Mouse (Mus musculus): ENCODE measurements at regions not wholly inside any gene's neighbourhood (a gene's known extent, or its start where the extent isn't known, plus 50 kb on each side); places are given as distances from the start of the nearest gene placed in this dataset.

DNA sequence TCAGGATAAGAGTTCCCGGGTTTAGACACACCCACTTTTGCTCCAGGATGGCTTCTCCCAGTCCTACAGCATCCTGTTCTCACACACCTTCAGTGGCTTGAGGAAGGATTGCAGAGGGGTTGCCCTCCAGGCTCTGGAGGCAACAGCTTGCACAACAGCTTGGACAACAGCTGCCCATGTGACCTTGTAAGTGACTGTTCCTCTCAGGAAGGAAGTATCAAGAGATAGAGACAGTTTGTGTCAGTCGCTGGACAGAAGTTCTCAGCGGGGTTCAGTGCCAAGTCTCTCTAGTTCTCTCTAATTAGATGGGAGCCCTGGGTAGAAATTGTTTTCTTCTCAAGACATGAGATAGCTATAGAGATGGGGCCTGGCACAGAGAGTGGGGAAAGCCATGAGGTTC is 252.9 kb upstream of the Tle3 start:
- Histone ChIP-seq H3K27ac (ENCODE audit: insufficient read depth, low read length) (no peak overlapping the region), H3K4me1 (ENCODE audit: control insufficient read depth, insufficient read depth, low read length) (no peaks in the 10 kb centered on the region), H3K4me3 (replicated peaks; ENCODE audit: insufficient read depth, low read depth, low read length) (no peak overlapping the region), H3K27me3 (ENCODE audit: control insufficient read depth, insufficient read depth, low read length) (no peaks in the 10 kb centered on the region)
- WGBS: 72% methylated on average over 3 of the region's 3 CpGs
- no peak for DNase-seq
- TF ChIP-seq POLR2A (IDR thresholded peaks at IDR 0.05; ENCODE audit: borderline replicate concordance, insufficient read depth, low read length) (no peak), CTCF (IDR thresholded peaks at IDR 0.05; ENCODE audit: borderline replicate concordance, insufficient read depth, low read depth, low read length) (no peak)

DNA sequence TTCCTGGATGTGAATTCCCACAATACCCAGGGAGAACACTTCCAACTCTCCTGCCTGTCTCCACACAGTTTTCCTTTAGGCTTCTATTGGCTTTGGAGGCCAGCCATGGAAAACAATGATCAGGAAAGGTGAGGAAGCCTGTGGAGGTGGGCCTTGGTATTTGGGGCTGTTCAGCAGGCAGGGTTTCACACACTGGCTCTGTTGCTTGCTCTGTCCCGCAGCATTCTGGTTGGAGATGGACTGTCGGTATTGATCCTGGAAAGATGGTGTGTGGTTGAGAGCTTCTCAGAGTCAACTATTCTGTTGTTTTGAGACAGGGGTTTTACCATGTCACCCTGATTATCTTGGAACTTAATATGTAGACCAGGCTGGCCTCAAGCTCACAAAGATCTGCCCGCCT is 251.6 kb upstream of the Tle3 start:
- no peak overlapping the region for H3K27ac ChIP-seq (ENCODE audit: insufficient read depth, low read length)
- H3K4me1 ChIP-seq (ENCODE audit: control insufficient read depth, insufficient read depth, low read length): no peaks in the 10 kb centered on the region
- DNase-seq: no peak
- TF ChIP-seq POLR2A (IDR thresholded peaks at IDR 0.05; ENCODE audit: borderline replicate concordance, insufficient read depth, low read length): no peak
- TF ChIP-seq CTCF (IDR thresholded peaks at IDR 0.05; ENCODE audit: borderline replicate concordance, insufficient read depth, low read depth, low read length): no peak
- no peak overlapping the region for H3K4me3 ChIP-seq (replicated peaks; ENCODE audit: insufficient read depth, low read depth, low read length)
- 97% methylated on average over 3 of the region's 3 CpGs for WGBS
- no peaks in the 10 kb centered on the region for H3K27me3 ChIP-seq (ENCODE audit: control insufficient read depth, insufficient read depth, low read length)

- Histone ChIP-seq H3K27me3 (ENCODE audit: control insufficient read depth, insufficient read depth, low read length) (no peaks in the 10 kb centered on the region), H3K27ac (ENCODE audit: insufficient read depth, low read length) (no peak overlapping the region), H3K4me3 (replicated peaks; ENCODE audit: insufficient read depth, low read depth, low read length) (no peak overlapping the region), H3K4me1 (ENCODE audit: control insufficient read depth, insufficient read depth, low read length) (no peaks in the 10 kb centered on the region)
- TF ChIP-seq CTCF (IDR thresholded peaks at IDR 0.05; ENCODE audit: borderline replicate concordance, insufficient read depth, low read depth, low read length): no peak
- no peak for TF ChIP-seq POLR2A (IDR thresholded peaks at IDR 0.05; ENCODE audit: borderline replicate concordance, insufficient read depth, low read length)
- no peak for DNase-seq
- WGBS: 74% methylated on average over 10 of the region's 10 CpGs
Measured at GRCm38 (mm10) chr9:61120931-61121391, 251.2 kb upstream of the Tle3 start.

DNA sequence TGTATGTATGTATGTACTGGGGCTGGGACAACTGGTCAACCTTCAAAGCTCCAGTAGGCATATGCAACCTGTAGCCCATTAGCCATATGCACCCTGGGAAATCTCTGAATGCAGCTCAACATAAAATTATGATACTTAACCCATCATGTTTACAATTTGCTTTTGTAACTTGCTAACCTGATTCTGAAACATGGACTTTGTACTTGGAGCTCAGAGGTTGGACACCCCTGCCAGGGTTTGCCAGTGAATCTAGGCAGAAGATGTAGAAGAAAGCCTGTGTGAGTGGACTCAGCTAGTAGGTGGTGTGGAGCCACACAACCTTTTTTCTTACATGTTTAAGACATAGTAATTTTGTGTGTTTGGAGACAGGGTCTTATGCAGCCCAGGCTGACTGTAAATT is 248.7 kb upstream of the Tle3 start:
- no peak overlapping the region for H3K27ac ChIP-seq (ENCODE audit: insufficient read depth, low read length)
- no peak overlapping the region for H3K4me3 ChIP-seq (replicated peaks; ENCODE audit: insufficient read depth, low read depth, low read length)
- no peaks in the 10 kb centered on the region for H3K27me3 ChIP-seq (ENCODE audit: control insufficient read depth, insufficient read depth, low read length)
- TF ChIP-seq POLR2A (IDR thresholded peaks at IDR 0.05; ENCODE audit: borderline replicate concordance, insufficient read depth, low read length) (no peak), CTCF (IDR thresholded peaks at IDR 0.05; ENCODE audit: borderline replicate concordance, insufficient read depth, low read depth, low read length) (no peak)
- no peak for DNase-seq
- H3K4me1 ChIP-seq (ENCODE audit: control insufficient read depth, insufficient read depth, low read length): no peaks in the 10 kb centered on the region; the same call in 1 of the 2 replicates

GRCm38 (mm10) chr9:61125769-61126168 is 246.4 kb upstream of the Tle3 start:
- no peaks in the 10 kb centered on the region for H3K27me3 ChIP-seq (ENCODE audit: control insufficient read depth, insufficient read depth, low read length)
- DNase-seq: no peak
- TF ChIP-seq CTCF (IDR thresholded peaks at IDR 0.05; ENCODE audit: borderline replicate concordance, insufficient read depth, low read depth, low read length): no peak
- H3K4me3 ChIP-seq (replicated peaks; ENCODE audit: insufficient read depth, low read depth, low read length): no peak overlapping the region
- no peak overlapping the region for H3K27ac ChIP-seq (ENCODE audit: insufficient read depth, low read length)
- 53% methylated on average over 7 of the region's 7 CpGs for WGBS
- H3K4me1 ChIP-seq (ENCODE audit: control insufficient read depth, insufficient read depth, low read length): no peaks in the 10 kb centered on the region; the same call in 1 of the 2 replicates

- no peak for DNase-seq
- 80% methylated on average over 2 of the region's 2 CpGs for WGBS
Measured at GRCm38 (mm10) chr9:61128077-61128476, 244.1 kb upstream of the Tle3 start.

DNA sequence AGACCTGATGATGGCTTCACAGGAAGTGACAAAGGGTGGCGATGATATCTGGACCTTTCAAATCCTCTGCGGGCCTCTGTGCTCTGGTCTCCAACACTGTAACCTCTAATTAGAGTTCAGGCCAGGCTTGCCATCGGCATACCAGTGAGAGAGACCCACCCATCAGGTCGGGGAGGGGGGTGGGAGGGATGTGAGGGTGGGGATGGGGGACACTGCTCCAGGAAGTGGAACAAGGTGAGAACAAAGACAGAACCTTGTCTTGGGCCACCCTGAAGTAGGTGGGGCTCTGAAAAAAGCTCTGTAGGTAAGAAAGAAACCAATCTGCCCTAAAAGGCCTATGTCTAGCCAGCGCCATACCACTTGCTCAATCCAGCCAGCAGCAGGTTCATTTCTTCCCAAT is 243.0 kb upstream of the Tle3 start:
- no peak for TF ChIP-seq POLR2A (IDR thresholded peaks at IDR 0.05; ENCODE audit: borderline replicate concordance, insufficient read depth, low read length)
- no peak for TF ChIP-seq CTCF (IDR thresholded peaks at IDR 0.05; ENCODE audit: borderline replicate concordance, insufficient read depth, low read depth, low read length)
- WGBS: 88% methylated on average over 5 of the region's 5 CpGs

More at GRCm38 (mm10) chr9:61128077-61128476, 244.1 kb upstream of the Tle3 start:
- no peak overlapping the region for H3K4me3 ChIP-seq (replicated peaks; ENCODE audit: insufficient read depth, low read depth, low read length)
- TF ChIP-seq CTCF (IDR thresholded peaks at IDR 0.05; ENCODE audit: borderline replicate concordance, insufficient read depth, low read depth, low read length): no peak
- H3K27ac ChIP-seq (ENCODE audit: insufficient read depth, low read length): no peak overlapping the region
- H3K4me1 ChIP-seq (ENCODE audit: control insufficient read depth, insufficient read depth, low read length): no peaks in the 10 kb centered on the region; the same call in 1 of the 2 replicates
- H3K27me3 ChIP-seq (ENCODE audit: control insufficient read depth, insufficient read depth, low read length): no peaks in the 10 kb centered on the region

GRCm38 (mm10) chr9:61130877-61131276 is 241.3 kb upstream of the Tle3 start:
- no peaks in the 10 kb centered on the region for H3K27me3 ChIP-seq (ENCODE audit: control insufficient read depth, insufficient read depth, low read length)
- 94% methylated on average over 4 of the region's 4 CpGs for WGBS
- TF ChIP-seq POLR2A (IDR thresholded peaks at IDR 0.05; ENCODE audit: borderline replicate concordance, insufficient read depth, low read length): no peak
- TF ChIP-seq CTCF (IDR thresholded peaks at IDR 0.05; ENCODE audit: borderline replicate concordance, insufficient read depth, low read depth, low read length): no peak
- DNase-seq: no peak
- H3K4me1 ChIP-seq (ENCODE audit: control insufficient read depth, insufficient read depth, low read length): no peaks in the 10 kb centered on the region; the same call in 1 of the 2 replicates
- no peak overlapping the region for H3K4me3 ChIP-seq (replicated peaks; ENCODE audit: insufficient read depth, low read depth, low read length)
- H3K27ac ChIP-seq (ENCODE audit: insufficient read depth, low read length): no peak overlapping the region

More for the DNA sequence above, 243.0 kb upstream of the Tle3 start:
- no peak for DNase-seq
- Histone ChIP-seq H3K27me3 (ENCODE audit: control insufficient read depth, insufficient read depth, low read length) (no peaks in the 10 kb centered on the region), H3K27ac (ENCODE audit: insufficient read depth, low read length) (no peak overlapping the region), H3K4me3 (replicated peaks; ENCODE audit: insufficient read depth, low read depth, low read length) (no peak overlapping the region), H3K4me1 (ENCODE audit: control insufficient read depth, insufficient read depth, low read length) (no peaks in the 10 kb centered on the region; the same call in 1 of the 2 replicates)

All from cerebellum, adult 2 months (tissue).